Mouse (Mus musculus) heart, postnatal 0 days (tissue): ENCODE results near the gene Wasf3.

Experiments
- CTCF ChIP-seq: IDR thresholded peaks from 2 replicates; pipeline ENCODE4 v1.5.1; 2016; ENCODE audit warnings: antibody characterized with exemption, control low read depth, low read depth
- EP300 ChIP-seq: IDR thresholded peaks from 2 replicates; pipeline ENCODE4 v1.6.1; 2016; ENCODE audit warnings: antibody characterized with exemption, low read depth

- TF ChIP-seq CTCF (no peak), EP300 (no peak)
Observed at GRCm38 (mm10) chr5:146418092-146418491, 33.3 kb downstream of the Wasf3 start.
